Mouse (Mus musculus) kidney, postnatal 36 days (tissue): ENCODE results near the gene Aldh3b2.

ENCODE experiments used
- DNase-seq, 2 experiments: peaks; one replicate each; pipeline ENCODE4 v3.0.0; 2021 to 2022; ENCODE audit warnings: mixed read lengths in 2 of 2

The Aldh3b2 gene

DNA sequence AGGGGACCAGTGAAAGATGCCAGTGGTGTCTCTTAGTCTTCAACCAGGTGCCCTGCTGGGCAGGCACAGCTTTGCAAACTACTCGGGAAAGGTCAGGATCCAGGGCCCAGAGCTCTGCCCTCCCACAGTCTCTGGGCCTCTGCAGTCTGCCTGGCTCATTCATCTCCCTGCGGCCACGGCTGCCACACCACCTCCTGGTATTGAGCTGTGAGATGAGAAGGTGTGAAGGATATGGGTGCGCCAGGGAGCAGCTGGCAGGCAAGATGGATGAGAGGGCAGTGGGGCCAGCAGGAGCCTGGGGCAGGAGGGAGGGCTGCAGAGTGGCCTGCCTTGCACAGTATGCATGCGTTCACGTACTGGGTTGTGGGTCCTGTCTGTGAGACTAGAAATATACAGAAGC is 18.7 kb downstream of the Aldh3b2 start:
- DNase-seq = no peak

- peak in 1 of 2 experiments; percentile 71 for DNase-seq
These were observed 19.4 kb downstream of the Aldh3b2 start for GRCm38 (mm10) chr19:3991562-3991961.

- no peak for DNase-seq
These were observed 19.8 kb downstream of the Aldh3b2 start for GRCm38 (mm10) chr19:3991966-3992365.

DNA sequence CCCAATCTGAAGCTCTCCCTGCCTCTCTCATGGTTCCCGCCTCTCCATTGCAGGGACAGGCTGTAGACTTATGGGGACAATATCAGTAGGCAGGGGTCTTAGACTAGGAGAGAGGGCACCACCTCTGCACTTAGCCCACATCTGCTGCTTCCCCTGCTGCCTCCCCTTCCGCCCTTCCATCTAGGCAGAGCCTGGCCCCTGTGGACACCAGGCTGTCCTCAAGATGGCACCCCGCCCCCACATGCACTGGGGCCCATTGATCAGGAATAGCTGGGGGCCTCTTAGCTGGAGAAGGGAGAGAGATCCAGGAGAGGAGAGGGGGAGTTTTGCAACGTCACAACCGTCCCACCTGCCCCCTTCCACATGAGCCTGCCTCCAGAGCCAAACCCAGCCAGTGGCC is 20.3 kb downstream of the Aldh3b2 start, which contains the start of gene Tbx10:
TSS of gene Tbx10 (plus strand) at position 337 of the 400 bp plus-strand sequence.
- peak in 1 of 2 experiments; percentile 68 for DNase-seq

DNA sequence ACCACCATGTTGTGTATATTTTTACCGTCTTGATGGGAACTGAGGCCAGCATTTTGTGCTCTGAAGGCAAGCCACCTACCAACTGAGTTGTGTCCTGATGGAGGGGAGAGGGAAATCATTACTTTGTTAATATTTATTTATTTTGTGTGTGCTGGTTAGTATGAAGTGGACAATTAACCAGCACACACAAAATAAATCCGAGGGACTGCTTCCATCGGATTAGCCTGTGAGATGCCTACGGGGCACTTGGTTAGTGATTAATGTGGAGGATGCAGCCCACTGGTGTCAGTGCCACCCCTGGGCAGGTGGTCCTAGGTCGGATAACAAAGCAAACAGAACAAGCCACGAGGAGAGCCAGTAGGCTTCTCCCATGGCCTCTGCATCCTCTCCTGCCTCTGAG is 22.8 kb downstream of the Aldh3b2 start:
- no peak for DNase-seq

DNA sequence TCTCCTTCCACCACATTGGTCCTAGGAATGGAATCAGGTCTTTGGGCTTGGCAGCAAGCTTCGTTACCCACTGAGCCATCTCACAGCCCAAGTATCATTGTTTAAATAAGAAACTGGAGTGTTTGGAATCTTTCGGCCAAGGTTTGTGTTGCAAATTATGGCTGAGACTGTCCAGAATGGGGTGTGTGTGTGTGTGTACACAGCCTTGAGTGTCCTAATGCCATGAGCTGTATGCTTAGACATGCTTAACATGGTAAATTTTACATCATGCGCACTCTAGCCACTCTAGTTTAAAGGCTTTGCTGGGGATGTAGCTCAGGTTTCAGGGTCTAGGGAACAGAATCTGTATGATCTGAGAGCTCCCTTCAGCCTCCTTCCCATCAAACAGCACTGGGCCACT is 23.4 kb downstream of the Aldh3b2 start:
- no peak for DNase-seq

DNA sequence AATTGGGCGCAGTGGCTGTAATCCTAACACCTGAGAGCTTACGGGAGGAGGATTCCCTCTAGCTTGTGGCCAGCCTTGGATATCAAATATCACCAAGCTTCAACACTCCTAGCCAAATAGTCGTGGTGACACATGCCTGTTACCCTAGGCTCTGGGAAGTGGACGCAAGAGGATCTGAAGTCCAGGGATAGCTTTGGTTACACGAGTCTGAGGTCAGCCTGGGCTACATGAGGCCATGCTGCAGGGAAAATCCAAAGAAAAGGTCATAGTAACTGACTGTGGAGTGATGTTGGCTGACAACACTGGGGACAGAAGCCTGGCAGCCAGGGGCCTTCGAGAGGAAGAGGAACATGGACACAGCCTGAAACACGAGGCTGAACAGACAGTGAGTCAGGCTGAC is 24.0 kb downstream of the Aldh3b2 start:
- DNase-seq = no peak

DNA sequence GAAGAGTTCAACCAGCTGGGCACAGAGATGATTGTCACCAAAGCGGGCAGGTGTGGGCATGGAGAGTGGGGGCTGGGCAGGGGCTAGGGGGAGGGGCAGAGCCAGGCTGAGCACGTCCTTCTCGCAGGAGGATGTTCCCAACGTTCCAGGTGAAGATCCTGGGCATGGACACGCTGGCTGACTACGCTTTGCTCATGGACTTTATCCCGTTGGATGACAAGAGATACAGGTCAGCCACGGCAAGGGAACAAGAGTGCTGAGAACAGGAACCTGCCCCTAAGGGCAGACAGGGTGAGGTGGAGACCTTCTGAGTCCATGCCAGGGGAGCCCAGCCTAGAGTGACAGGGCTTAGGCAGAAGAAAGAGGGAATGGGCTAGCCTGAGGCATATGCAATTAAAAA is 24.6 kb downstream of the Aldh3b2 start:
- DNase-seq = peak; percentile 59 to 66

- DNase-seq = peak in 1 of 2 experiments; percentile 51
These were observed 25.1 kb downstream of the Aldh3b2 start for GRCm38 (mm10) chr19:3997231-3997630.

DNA sequence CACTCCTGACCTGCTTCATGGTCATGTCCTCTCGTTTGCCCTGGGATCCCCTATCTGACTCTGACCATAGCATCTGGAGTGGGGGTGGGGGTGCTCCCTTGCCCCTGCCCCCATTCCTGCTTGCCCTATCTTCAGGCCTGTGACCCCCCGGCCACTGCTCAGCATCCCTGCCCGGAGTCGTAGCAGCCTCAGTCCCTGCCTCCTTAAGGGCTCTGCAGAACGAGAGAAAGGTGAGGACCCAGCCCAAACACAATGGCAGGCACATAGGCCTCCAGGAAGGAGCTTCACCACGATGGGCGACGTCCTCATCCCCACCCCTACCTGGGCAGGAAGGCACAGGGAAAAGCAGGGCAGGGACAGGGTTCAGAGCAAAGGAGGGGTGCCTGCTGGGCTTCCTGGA is 26.2 kb downstream of the Aldh3b2 start:
- no peak for DNase-seq

DNA sequence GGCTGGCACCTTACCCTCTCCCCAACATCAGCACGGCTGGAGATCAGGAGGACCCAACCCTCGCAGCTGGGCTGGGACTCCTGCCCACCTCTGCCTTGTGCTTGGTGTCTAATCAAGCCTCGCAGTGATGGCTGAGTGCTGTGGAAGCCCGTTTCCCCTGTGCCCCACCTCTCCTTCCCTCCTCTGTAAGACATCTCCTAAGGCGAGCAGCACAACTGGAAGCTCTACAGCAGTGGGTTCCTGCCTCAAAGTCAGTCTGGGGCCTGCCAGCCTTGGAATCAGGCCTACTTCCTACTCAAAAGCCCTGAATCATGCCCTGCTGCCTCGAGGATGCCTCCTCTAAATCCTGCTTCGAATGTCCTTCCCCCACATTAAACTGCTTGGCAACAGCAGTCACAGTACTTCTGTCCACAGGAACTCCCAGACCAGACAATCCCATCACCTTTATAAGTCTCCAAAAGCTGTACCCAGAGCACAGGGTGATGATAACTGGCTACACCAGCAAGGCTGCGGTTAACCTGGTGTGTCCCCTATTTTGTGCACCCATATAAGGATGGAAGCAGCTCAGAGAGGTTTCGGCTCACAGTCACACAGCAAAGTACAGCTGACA is 27.1 kb downstream of the Aldh3b2 start:
- no peak for DNase-seq

DNA sequence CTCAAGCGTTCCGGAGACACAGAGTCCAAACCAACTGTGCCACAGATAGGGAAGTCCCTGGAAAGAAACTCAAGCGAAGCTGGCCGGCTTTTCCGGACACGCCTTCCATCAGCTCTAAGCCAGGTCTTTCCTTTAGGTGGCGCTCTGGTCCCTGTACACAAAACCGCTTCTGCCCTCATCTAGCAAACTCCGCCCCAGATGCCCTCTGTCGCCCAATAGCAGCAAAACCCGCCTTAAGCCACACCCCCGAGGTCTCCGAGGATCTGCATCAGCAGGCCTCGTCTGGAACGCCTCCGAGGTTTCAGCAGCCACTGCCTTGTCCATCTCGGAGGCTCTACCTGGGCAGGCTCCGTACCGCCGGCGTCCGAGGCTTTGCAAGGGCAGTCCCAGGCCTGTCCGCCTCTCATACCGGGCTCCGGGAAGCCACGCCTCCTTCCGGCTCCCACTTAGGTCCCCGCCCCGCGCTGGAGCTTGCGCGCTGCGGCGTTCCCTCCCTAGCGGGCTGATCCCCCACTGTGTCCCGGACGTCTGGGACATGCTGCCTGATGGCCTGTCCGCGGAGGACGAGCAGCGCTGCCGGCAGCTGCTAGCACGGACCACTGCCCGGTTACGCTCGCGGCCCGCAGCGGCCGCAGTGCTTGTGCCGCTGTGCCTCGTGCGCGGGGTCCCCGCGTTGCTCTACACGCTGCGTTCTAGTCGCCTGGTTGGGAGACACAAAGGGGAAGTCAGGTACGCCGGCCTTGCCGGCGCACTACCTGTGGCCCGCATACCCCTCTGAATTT is 28.2 kb downstream of the Aldh3b2 start, which contains the start of the genes Nudt8 and Gm49405:
TSS of gene Nudt8 (plus strand) at position 462 of the 782 bp plus-strand sequence.
TSS of gene Gm49405 (plus strand) at position 508 of the 782 bp plus-strand sequence.
- DNase-seq = peak; percentile 97 to 99

DNA sequence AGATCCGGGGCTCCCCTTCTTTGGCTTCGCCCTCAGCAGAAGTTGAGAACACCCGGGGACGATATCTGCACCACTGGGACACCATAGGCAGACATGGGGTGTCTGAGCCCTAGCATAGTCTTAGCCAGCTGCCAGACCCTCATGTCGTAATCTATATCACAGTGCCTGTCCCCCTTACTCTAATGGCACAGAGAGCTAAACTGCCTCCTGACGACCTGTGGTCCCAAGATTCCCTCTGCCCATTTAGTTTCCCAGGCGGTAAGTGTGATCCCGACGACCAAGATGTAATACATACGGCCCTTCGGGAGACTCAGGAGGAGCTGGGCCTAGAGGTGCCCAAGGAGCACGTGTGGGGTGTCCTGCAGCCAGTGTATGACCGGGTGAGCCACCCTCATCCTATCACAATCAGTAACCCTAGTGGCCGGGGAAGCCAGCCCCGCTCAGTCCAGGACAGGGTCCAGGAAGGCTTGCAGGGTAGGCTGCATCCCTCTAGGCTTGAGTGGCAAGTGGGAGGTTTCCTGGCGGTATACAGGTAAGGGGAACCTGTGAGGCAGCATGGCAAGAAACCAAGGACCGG is 28.9 kb downstream of the Aldh3b2 start:
- peak in 1 of 2 experiments; percentile 36 for DNase-seq

DNA sequence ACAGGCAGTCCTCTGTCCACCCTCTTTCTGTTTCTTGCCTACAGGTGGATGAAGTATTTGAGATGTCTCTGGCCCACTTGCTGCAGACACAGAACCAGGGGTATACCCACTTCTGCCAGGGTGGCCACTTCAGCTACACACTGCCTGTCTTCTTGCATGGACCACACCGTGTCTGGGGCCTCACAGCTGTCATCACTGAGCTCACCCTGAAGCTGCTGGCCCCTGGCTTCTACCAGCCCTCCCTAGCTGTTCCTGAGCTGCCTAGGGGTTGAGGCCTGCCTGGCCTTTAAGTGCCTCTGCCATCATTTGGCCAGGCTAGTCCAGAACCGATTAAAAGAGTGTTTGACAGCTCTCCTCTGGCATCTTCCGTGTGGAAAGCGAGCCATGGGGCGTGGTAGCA is 29.6 kb downstream of the Aldh3b2 start:
- DNase-seq = no peak

DNA sequence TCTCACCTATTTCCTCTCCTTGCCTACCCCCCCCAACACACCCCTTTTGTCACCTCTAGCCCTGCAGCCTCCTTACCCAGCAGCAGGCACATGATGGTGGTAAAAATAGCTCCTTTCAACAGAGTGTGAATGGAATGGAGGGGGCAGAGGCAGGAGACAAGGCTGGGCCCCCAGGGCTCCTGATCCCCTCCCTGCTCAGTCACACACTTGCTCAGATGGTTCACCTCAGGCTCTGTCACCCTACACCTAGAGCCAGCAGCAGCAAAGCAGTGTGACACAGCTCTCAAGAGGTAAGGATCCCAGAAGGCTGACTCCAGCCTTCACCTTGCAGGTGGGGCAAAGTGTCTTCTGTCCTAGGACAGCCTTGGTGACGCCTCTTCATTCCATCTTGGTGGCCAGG is 31.0 kb downstream of the Aldh3b2 start, which contains the start of gene Doc2g:
TSS of gene Doc2g (plus strand) at position 202 of the 400 bp plus-strand sequence.
- no peak for DNase-seq

- no peak for DNase-seq
These were observed 31.5 kb downstream of the Aldh3b2 start for GRCm38 (mm10) chr19:4003641-4004040.

DNA sequence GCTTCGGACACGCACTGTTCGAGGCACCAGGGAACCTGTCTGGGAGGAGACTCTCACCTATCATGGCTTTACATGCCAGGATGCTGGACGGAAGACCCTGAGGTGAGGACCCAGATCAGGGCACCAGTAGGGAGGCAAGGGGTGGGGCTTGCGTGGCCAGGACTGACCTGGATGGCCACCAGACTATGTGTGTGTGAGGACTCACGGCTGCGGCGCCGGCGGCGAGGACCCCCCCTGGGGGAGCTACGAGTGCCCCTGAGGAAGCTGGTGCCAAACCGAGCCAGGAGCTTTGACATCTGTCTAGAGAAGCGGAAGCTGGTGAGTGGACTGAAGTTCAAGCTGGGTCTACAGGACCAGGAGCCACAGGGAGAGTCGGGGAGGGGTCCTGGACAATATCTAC is 32.2 kb downstream of the Aldh3b2 start:
- DNase-seq = no peak

GRCm38 (mm10) chr19:4005091-4005490 is 33.0 kb downstream of the Aldh3b2 start:
- DNase-seq = no peak

- no peak for DNase-seq
These were observed 33.8 kb downstream of the Aldh3b2 start for GRCm38 (mm10) chr19:4005971-4006370.

DNA sequence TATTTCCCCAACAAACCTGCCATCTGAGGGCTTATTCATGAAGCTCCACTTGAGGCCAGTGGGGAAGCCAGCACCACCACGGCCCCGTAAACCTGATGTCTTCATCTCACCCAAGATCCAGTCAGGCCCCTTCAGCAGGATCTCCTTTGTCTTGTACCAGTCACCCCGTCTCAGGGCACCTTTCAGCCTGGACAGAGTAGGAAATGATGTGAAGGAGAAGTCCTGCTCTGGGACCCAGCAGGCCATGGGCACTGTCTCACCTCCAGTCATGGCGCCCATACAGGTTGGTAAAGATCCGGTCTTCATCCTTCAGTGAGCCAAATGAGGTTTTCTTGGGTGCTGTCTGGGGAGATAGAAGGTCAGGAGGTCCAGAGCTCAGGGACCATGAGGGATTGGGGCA is 39.0 kb downstream of the Aldh3b2 start:
- no peak for DNase-seq

- peak; percentile 99 for DNase-seq
These were observed 40.4 kb downstream of the Aldh3b2 start, which contains the start of gene Ndufv1 for GRCm38 (mm10) chr19:4012432-4013022. Gene Ndufv1 (minus strand): TSS chr19:4012806.

GRCm38 (mm10) chr19:4013066-4013465 is 40.9 kb downstream of the Aldh3b2 start:
- DNase-seq = no peak

GRCm38 (mm10) chr19:4014802-4015201 is 42.7 kb downstream of the Aldh3b2 start:
- no peak for DNase-seq
